Comparison of ENCODE assay signal across 12 mouse cellular contexts in genomic region chr9:22822770-22823169, GRCm38 (mm10).
DNase-seq lines count a peak whose midpoint lies in the region; ATAC-seq and TF ChIP-seq lines count a peak whose summit lies in the region.
"Had no signal": no experiment of that assay in that cellular context is flagged by ENCODE, and none has a peak within 500 bp of the region (broad histone marks: within the 10 kb centered on the region; RNA-seq: fewer than 3 reads in every experiment).

No protein-coding gene starts in this region.

- no peak overlapping the region for H3K4me3 ChIP-seq in myocyte
- H3K4me3 ChIP-seq: left cerebral cortex, adult 2 months; midbrain, embryonic 12.5 days; neural tube, embryonic 12.5 days had no signal

- no peak for TF ChIP-seq POLR2A in myocyte (IDR thresholded peaks at IDR 0.05; ENCODE audit: insufficient read length, low read depth)

- H3K79me2 ChIP-seq in myocyte (ENCODE audit: control insufficient read depth, insufficient read depth) = no peaks in the 10 kb centered on the region

- H3K36me3 ChIP-seq in myocyte (ENCODE audit: control insufficient read depth, insufficient read depth) = no peaks in the 10 kb centered on the region
- H3K36me3 ChIP-seq: midbrain, embryonic 12.5 days; neural tube, embryonic 12.5 days had no signal

- ATAC-seq in erythroblast, adult 5-6 weeks (replicated peaks; ENCODE audit: low FRiP score, poor library complexity, severe bottlenecking) = no peak
- ATAC-seq: forebrain, postnatal 0 days had no signal

- no peak overlapping the region for H3ac ChIP-seq in myocyte (ENCODE audit: control insufficient read depth, insufficient read length)

- DNase-seq in kidney, postnatal 14 days = peak; percentile 24
- DNase-seq in kidney, adult 8-10 months = no peak
- peak; percentile 4 to 21 for DNase-seq in adrenal gland, postnatal 36 days
- DNase-seq in heart, adult 8-10 months (ENCODE audit: low spot score) = peak; percentile 17
- DNase-seq in thymus, postnatal 25 days = no peak
- DNase-seq: forebrain, postnatal 0 days; liver had no signal

- no peak overlapping the region for H3K4me2 ChIP-seq in myocyte (ENCODE audit: low read depth)
- H3K4me2 ChIP-seq: midbrain, embryonic 12.5 days; neural tube, embryonic 12.5 days had no signal

- no peaks in the 10 kb centered on the region for H3K27me3 ChIP-seq in myocyte (ENCODE audit: control insufficient read depth, insufficient read depth, insufficient read length)
- H3K27me3 ChIP-seq: neural tube, embryonic 12.5 days had no signal

TF ChIP-seq in myocyte, 11 proteins besides CTCF, POLR2A, EP300 and RAD21:
- TF ChIP-seq USF1 (IDR thresholded peaks at IDR 0.05; ENCODE audit: low read depth) (no peak), MYOG (IDR thresholded peaks at IDR 0.05; ENCODE audit: control insufficient read depth in 1 of 3, insufficient read depth in 1 of 3, insufficient read length in 2 of 3, low read depth in 2 of 3) (peak; percentile 39 to 79 (median 50)), MYOD1 (IDR thresholded peaks at IDR 0.05; ENCODE audit: control insufficient read depth in 1 of 3, insufficient read length in 2 of 3, low read depth in 2 of 3) (peak in 2 of 3 experiments; percentile 70 to 83)

Comparison
In these comparisons a context has a peak if more than half of its experiments do, and no peak if none do; other contexts are left out.
1. DNase-seq: peak in kidney, postnatal 14 days (single experiment), adrenal gland, postnatal 36 days (2 of 2) and heart, adult 8-10 months (single experiment); none in kidney, adult 8-10 months (0 of 2) and thymus, postnatal 25 days (single experiment).